Mouse (Mus musculus) spleen, adult 2 months (tissue): ENCODE data around the gene Ppil4. TPM values are rescaled to one million over a fixed set of nuclear protein-coding genes. Genes with fewer than 3 reads are reported as not detected.
"Not testable (repeated sequence)": the region's sequence is repeated elsewhere in the genome, so short reads cannot be mapped to it uniquely, and the experiment has no call there.

ENCODE experiments used
- DNase-seq, 2 experiments: peaks; one replicate each; pipeline versions ENCODE4 v3.0.0 to v3.0.0-alpha.2; 2012 to 2021; ENCODE audit warnings: low spot score in 2 of 2, low read depth in 1 of 2
- H3K27ac ChIP-seq: fragments of 200-500 bp; 2 replicates; pipeline ENCODE4 v1.5.1; 2012; ENCODE audit warnings: low read length, inconsistent platforms; ENCODE audit not compliant: insufficient read depth
- H3K27me3 ChIP-seq: fragments of 200-500 bp; 2 replicates; pipeline ENCODE4 v1.6.1; 2012; ENCODE audit warnings: mild to moderate bottlenecking, moderate library complexity, low read length, inconsistent platforms; ENCODE audit not compliant: control insufficient read depth, insufficient read depth
- H3K36me3 ChIP-seq: fragments of 200-500 bp; 2 replicates; pipeline ENCODE4 v1.6.1; 2012; ENCODE audit warnings: mild to moderate bottlenecking, low read length, inconsistent platforms; ENCODE audit not compliant: control insufficient read depth, insufficient read depth
- H3K4me1 ChIP-seq: fragments of 200-500 bp; 2 replicates; pipeline ENCODE4 v1.6.1; 2011; ENCODE audit warnings: inconsistent platforms; ENCODE audit not compliant: control insufficient read depth, insufficient read depth, insufficient read length
- H3K4me3 ChIP-seq: fragments of 200-500 bp; 2 replicates; pipeline ENCODE4 v1.5.1; 2011; ENCODE audit warnings: mild to moderate bottlenecking, inconsistent platforms; ENCODE audit not compliant: insufficient read depth, insufficient read length; ENCODE audit errors: extremely low read depth
- CTCF ChIP-seq: fragments of 200-500 bp; IDR thresholded peaks from 2 replicates; pipeline ENCODE4 v1.5.1; 2011; ENCODE audit warnings: mild to moderate bottlenecking, inconsistent platforms; ENCODE audit not compliant: insufficient read depth, insufficient read length, insufficient replicate concordance; ENCODE audit errors: extremely low read depth
- POLR2A ChIP-seq: fragments of 200-500 bp; IDR thresholded peaks from 2 replicates; pipeline ENCODE4 v1.6.1; 2011; ENCODE audit warnings: low read depth, low read length, inconsistent platforms
- WGBS: fragments of 180-500 bp; shearing (Covaris S2); methylation state at CpG from one replicate; pipeline ENCODE4 v1.1.7; 2018; 5-methylcytosine and 5-hydroxymethylcytosine counted together
- polyA plus RNA-seq: library from polyadenylated mRNA; depleted of rRNA; stranded (reverse); fragments of >200 nt; gene quantifications from 2 replicates; pipeline ENCODE4 v1.2.3, GENCODE M21; 2012; rRNA removed

Gene Ppil4
- polyA plus RNA-seq, result 5.5 and 6.2 TPM in 2 replicates

DNA sequence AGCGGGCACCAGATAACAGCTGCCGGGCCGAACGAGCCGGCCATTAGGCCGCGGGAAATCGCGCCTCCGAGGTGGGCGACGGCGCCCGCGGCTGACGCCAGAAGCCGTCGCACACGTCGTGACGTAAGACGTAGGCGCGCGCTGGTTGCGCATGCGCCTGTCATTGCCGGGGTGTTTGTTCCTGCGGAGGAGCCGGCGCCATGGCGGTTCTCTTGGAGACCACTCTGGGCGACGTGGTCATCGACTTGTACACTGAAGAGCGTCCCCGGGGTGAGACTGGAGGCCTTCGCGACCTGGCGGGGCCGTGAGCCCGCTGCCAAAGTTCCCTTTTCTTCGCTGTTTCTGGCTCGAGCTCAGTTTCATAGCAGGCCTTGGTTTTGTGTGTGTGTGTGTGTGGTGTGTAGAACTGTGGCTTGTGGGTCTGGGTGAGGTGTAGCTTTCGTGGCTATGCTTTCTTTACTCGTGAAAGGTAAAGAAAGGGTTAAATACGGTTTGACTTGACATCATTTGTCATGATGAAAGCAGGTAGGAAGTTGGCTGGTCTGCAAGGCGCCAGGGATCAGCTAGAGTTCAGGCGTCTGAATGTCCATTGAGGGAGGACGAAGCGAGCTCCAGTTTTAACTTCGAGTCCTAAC, at the start of gene Ppil4, which contains the start of gene Ginm1:
Gene Ppil4, plus strand, starts transcription at position 141 of the 635 bp plus-strand sequence.
Gene Ginm1, minus strand, starts transcription at position 74 of the 635 bp plus-strand sequence.
- under 1% methylated on average over 52 of the region's 52 CpGs for WGBS
- peak; percentile 83 to 85 for DNase-seq
- TF ChIP-seq POLR2A, result peak; percentile 84
- no peak for TF ChIP-seq CTCF

DNA sequence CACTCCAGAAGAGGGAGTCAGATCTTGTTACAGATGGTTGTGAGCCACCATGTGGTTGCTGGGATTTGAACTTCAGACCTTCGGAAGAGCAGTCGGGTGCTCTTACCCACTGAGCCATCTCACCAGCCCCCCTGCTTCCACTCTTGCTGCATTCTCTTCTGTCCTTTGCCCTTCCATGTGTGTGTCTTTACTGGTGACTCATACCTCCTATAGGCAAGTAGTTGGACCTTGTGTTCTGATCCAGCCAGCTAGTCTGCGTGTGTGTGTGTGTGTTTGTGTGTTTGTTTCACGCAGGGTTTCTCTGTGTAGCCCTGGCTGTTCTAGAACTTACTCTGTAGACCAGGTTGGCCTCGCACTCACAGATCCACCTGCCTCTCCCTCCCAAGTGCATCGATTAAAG, 47.2 kb upstream of the Ppil4 start:
- not testable (repeated sequence) for DNase-seq, H3K27ac ChIP-seq, H3K4me3 ChIP-seq, H3K4me1 ChIP-seq, H3K27me3 ChIP-seq
- 94% methylated on average over 6 of the region's 6 CpGs for WGBS
- H3K36me3 ChIP-seq, result peaks cover 40% of the 10 kb centered on the region

More for the DNA sequence above, at the start of gene Ppil4, which contains the start of gene Ginm1:
- H3K4me3 ChIP-seq, result peak within 1 kb of the TSS; percentile 94
- H3K27ac ChIP-seq, result peak within 1 kb of the TSS; percentile 63
- H3K27me3 ChIP-seq, result no peaks in the 10 kb centered on the region
- H3K4me1 ChIP-seq, result peaks cover 4% of the 10 kb centered on the region; the same call in 1 of the 2 replicates
- H3K36me3 ChIP-seq, result peaks cover 6% of the 10 kb centered on the region

DNA sequence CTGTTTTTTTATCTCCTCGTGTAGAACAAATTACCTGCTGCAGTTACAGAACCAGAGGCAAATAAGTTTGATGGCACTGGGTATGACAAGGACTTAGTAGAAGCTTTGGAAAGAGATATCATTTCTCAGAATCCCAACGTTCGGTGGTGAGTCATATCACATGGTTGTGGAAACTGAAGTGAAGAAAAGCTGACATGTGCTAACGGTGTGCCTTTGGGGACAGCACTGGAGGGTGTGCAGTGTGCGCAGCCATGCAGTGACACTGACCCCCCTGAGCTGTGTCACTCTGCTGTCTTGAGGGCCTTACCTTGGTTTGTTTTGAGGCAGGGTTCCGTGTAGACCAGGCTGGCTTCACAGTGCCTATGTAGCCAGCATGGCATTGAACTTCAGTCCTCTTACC, 43.9 kb upstream of the Ppil4 start:
- no peak for DNase-seq
- H3K27me3 ChIP-seq, result no peaks in the 10 kb centered on the region
- TF ChIP-seq POLR2A, result no peak
- no peak for TF ChIP-seq CTCF
- H3K4me3 ChIP-seq, result no peak overlapping the region
- peaks cover 39% of the 10 kb centered on the region for H3K36me3 ChIP-seq
- H3K27ac ChIP-seq, result no peak overlapping the region
- WGBS, result 89% methylated on average over 6 of the region's 6 CpGs
- H3K4me1 ChIP-seq, result no peaks in the 10 kb centered on the region

DNA sequence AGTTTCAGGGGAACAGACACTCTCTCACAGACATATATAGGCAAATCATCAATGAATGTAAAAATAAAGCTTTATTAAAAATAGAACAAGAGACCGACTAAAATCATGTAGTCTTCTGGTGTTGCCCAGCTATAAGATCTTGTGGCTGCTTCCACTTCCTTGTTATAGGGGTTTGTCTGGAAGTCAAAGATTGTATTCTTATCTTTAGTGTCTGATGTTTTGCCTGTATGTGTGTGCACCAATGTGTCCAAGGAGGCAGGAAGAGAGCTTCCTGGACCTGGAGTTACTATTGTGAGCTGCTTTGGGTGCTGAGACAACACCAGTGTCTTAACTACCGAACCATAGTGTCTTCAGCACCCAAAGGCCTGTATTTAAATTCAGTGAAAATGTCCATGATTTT, 35.1 kb upstream of the Ppil4 start:
- no peak overlapping the region for H3K4me3 ChIP-seq
- H3K36me3 ChIP-seq, result peaks cover 20% of the 10 kb centered on the region
- DNase-seq, result no peak
- WGBS, result 74% methylated on average over 2 of the region's 2 CpGs
- no peaks in the 10 kb centered on the region for H3K4me1 ChIP-seq
- H3K27ac ChIP-seq, result no peak overlapping the region
- no peaks in the 10 kb centered on the region for H3K27me3 ChIP-seq
- TF ChIP-seq POLR2A (no peak), CTCF (no peak)

DNA sequence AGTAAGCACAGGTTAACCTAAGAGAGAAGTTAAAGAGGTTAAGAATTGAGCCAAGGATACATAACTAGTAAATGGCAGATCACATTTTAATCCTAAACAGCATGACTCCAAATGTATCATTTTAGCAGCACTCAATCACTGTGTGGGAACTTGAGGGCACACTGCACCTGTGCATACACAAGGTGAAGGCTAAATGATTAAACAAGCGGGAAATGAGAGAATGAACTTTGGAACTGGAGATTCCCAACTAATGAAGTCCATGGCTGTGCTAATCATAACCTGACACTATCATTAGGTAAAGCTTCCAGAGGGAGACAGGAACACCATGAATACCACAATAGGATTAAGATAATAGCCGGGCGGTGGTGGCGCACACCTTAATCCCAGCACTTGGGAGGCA, 20.3 kb upstream of the Ppil4 start:
- DNase-seq, result no peak
- WGBS, result 98% methylated on average over 4 of the region's 4 CpGs
- H3K4me1 ChIP-seq, result no peaks in the 10 kb centered on the region
- peaks cover 31% of the 10 kb centered on the region for H3K36me3 ChIP-seq
- no peaks in the 10 kb centered on the region for H3K27me3 ChIP-seq
- no peak for TF ChIP-seq POLR2A
- no peak for TF ChIP-seq CTCF
- H3K4me3 ChIP-seq, result no peak overlapping the region
- no peak overlapping the region for H3K27ac ChIP-seq

DNA sequence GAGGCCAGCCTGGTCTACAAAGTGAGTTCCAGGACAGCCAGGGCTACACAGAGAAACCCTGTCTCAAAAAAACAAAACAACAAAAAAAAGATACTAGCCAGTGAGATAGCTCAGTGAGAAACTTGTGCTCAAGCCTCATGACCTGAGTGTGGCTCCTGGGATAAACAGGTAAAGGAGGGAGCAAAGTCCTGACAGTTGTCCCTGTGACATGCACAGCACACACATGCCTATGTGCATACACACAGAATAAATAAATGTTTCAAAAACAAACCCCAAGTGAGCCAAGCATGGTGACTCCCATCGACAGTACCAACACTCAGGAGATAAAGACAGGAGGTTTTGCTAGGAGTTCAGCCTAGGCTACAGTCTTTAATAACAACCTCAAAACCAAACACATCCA, 19.9 kb upstream of the Ppil4 start:
- TF ChIP-seq CTCF (no peak), POLR2A (no peak)
- DNase-seq, result no peak
- 89% methylated on average over 1 of the region's 1 CpGs for WGBS
- no peak overlapping the region for H3K4me3 ChIP-seq
- H3K27ac ChIP-seq, result no peak overlapping the region
- peaks cover 31% of the 10 kb centered on the region for H3K36me3 ChIP-seq
- no peaks in the 10 kb centered on the region for H3K27me3 ChIP-seq
- no peaks in the 10 kb centered on the region for H3K4me1 ChIP-seq

DNA sequence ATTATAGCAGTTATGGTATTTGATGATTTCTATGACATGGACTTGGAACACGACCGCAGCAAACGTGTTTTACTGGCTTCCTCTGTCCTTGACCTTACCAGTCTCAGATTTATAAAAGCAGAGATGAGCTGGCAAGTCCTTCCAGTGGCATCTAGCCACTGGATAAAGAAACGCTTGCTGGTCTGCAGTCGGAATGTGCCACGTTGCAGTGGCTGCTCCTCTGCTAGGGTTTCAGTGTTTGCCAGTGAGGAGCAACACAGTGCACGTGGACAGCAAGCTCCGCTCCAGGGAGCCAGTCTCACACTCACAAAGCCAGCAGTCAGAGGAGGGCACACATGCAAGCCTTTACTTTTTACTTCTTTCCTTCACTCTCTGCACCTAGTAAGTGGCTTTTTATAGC, 17.3 kb upstream of the Ppil4 start:
- Histone ChIP-seq H3K36me3 (peaks cover 24% of the 10 kb centered on the region), H3K4me3 (no peak overlapping the region), H3K4me1 (peaks cover 3% of the 10 kb centered on the region; the same call in 1 of the 2 replicates), H3K27me3 (no peaks in the 10 kb centered on the region), H3K27ac (no peak overlapping the region)
- DNase-seq, result no peak
- TF ChIP-seq POLR2A (no peak), CTCF (no peak)
- WGBS, result 95% methylated on average over 8 of the region's 8 CpGs
